Mouse (Mus musculus) liver, embryonic 14.5 days (tissue): Measurements from ENCODE around the gene Tmem167b.

ENCODE experiments used
- CTCF ChIP-seq: IDR thresholded peaks from 2 replicates; pipeline ENCODE4 v1.5.1; 2016; ENCODE audit warnings: antibody characterized with exemption, low read depth, control low read depth
- EP300 ChIP-seq: IDR thresholded peaks from 2 replicates; pipeline ENCODE4 v1.6.1; 2016; ENCODE audit warnings: antibody characterized with exemption, low read depth

GRCm38 (mm10) chr3:108513465-108513864 is 48.8 kb downstream of the Tmem167b start:
- TF ChIP-seq CTCF: no peak
- no peak for TF ChIP-seq EP300
